Mouse (Mus musculus): ENCODE results near the gene Abhd17c. TPM values are rescaled to one million over a fixed set of nuclear protein-coding genes. Genes with fewer than 3 reads are reported as not detected.

The Abhd17c gene
- 34.9 and 50.5 TPM in 2 replicates for polyA plus RNA-seq (2014; fragmentation: Nextera tagmentation; extraction: Ambion mirVana)

- Histone ChIP-seq H3K9ac (ENCODE audit: low read depth, low read length) (peak within 1 kb of the TSS; percentile 97), H3K36me3 (ENCODE audit: control insufficient read depth, insufficient read depth, low read length) (no peaks in the 10 kb centered on the region), H3K4me3 (ENCODE audit: low read depth, low read length) (peak within 1 kb of the TSS; percentile 76), H3K27me3 (ENCODE audit: control insufficient read depth, insufficient read depth, low read length) (no peaks in the 10 kb centered on the region), H3K4me1 (replicated peaks; ENCODE audit: control insufficient read depth, insufficient read depth, low read length) (peaks cover 7% of the 10 kb centered on the region), H3K27ac (ENCODE audit: low read depth, low read length) (peak within 1 kb of the TSS; percentile 96), H3K9me3 (ENCODE audit: control insufficient read depth, low read length) (no peaks in the 10 kb centered on the region), H3K4me2 (replicated peaks; ENCODE audit: low read depth, low read length) (peak within 1 kb of the TSS; percentile 81)
- under 1% methylated on average over 94 of the region's 109 CpGs for WGBS
- ATAC-seq (ENCODE audit: low FRiP score) (peak; percentile 73), DNase-seq (ENCODE audit: low spot score) (peak; percentile 72)
These were observed at the start of gene Abhd17c for GRCm38 (mm10) chr7:84151001-84151959. Gene Abhd17c, minus strand, starts transcription at chr7:84151893.

- no peaks in the 10 kb centered on the region for H3K27me3 ChIP-seq (ENCODE audit: control insufficient read depth, insufficient read depth, low read length)
- no peaks in the 10 kb centered on the region for H3K36me3 ChIP-seq (ENCODE audit: control insufficient read depth, insufficient read depth, low read length)
- no peaks in the 10 kb centered on the region for H3K4me1 ChIP-seq (replicated peaks; ENCODE audit: control insufficient read depth, insufficient read depth, low read length)
- H3K9ac ChIP-seq (ENCODE audit: low read depth, low read length): no peak overlapping the region
- 80% methylated on average over 6 of the region's 6 CpGs for WGBS
- H3K9me3 ChIP-seq (ENCODE audit: control insufficient read depth, low read length): no peaks in the 10 kb centered on the region
- DNase-seq (ENCODE audit: low spot score) (no peak), ATAC-seq (ENCODE audit: low FRiP score) (no peak)
- H3K27ac ChIP-seq (ENCODE audit: low read depth, low read length): no peak overlapping the region
- no peak overlapping the region for H3K4me3 ChIP-seq (ENCODE audit: low read depth, low read length)
- no peak overlapping the region for H3K4me2 ChIP-seq (replicated peaks; ENCODE audit: low read depth, low read length)
These were observed 45.6 kb upstream of the Abhd17c start for GRCm38 (mm10) chr7:84197208-84197860.

- 89% methylated on average over 6 of the region's 6 CpGs for WGBS
- Histone ChIP-seq H3K4me3 (ENCODE audit: low read depth, low read length) (no peak overlapping the region), H3K4me2 (replicated peaks; ENCODE audit: low read depth, low read length) (no peak overlapping the region), H3K9me3 (ENCODE audit: control insufficient read depth, low read length) (no peaks in the 10 kb centered on the region), H3K36me3 (ENCODE audit: control insufficient read depth, insufficient read depth, low read length) (no peaks in the 10 kb centered on the region), H3K27me3 (ENCODE audit: control insufficient read depth, insufficient read depth, low read length) (no peaks in the 10 kb centered on the region), H3K9ac (ENCODE audit: low read depth, low read length) (no peak overlapping the region), H3K27ac (ENCODE audit: low read depth, low read length) (no peak overlapping the region), H3K4me1 (replicated peaks; ENCODE audit: control insufficient read depth, insufficient read depth, low read length) (no peaks in the 10 kb centered on the region)
- ATAC-seq (ENCODE audit: low FRiP score): no peak
- no peak for DNase-seq (ENCODE audit: low spot score)
These were observed 44.5 kb upstream of the Abhd17c start for GRCm38 (mm10) chr7:84196221-84196620.

- no peak overlapping the region for H3K27ac ChIP-seq (ENCODE audit: low read depth, low read length)
- no peak overlapping the region for H3K4me3 ChIP-seq (ENCODE audit: low read depth, low read length)
- ATAC-seq (ENCODE audit: low FRiP score) (no peak), DNase-seq (ENCODE audit: low spot score) (no peak)
- H3K9me3 ChIP-seq (ENCODE audit: control insufficient read depth, low read length): no peaks in the 10 kb centered on the region
- no peaks in the 10 kb centered on the region for H3K4me1 ChIP-seq (replicated peaks; ENCODE audit: control insufficient read depth, insufficient read depth, low read length)
- H3K4me2 ChIP-seq (replicated peaks; ENCODE audit: low read depth, low read length): no peak overlapping the region
- H3K27me3 ChIP-seq (ENCODE audit: control insufficient read depth, insufficient read depth, low read length): no peaks in the 10 kb centered on the region
- WGBS: 86% methylated on average over 3 of the region's 3 CpGs
- H3K9ac ChIP-seq (ENCODE audit: low read depth, low read length): no peak overlapping the region
- H3K36me3 ChIP-seq (ENCODE audit: control insufficient read depth, insufficient read depth, low read length): no peaks in the 10 kb centered on the region
These were observed 40.6 kb upstream of the Abhd17c start for GRCm38 (mm10) chr7:84192256-84192655.

GRCm38 (mm10) chr7:84191476-84191875, 39.8 kb upstream of the Abhd17c start:
- Histone ChIP-seq H3K4me1 (replicated peaks; ENCODE audit: control insufficient read depth, insufficient read depth, low read length) (no peaks in the 10 kb centered on the region), H3K27ac (ENCODE audit: low read depth, low read length) (no peak overlapping the region), H3K9me3 (ENCODE audit: control insufficient read depth, low read length) (no peaks in the 10 kb centered on the region), H3K9ac (ENCODE audit: low read depth, low read length) (no peak overlapping the region), H3K4me3 (ENCODE audit: low read depth, low read length) (no peak overlapping the region), H3K36me3 (ENCODE audit: control insufficient read depth, insufficient read depth, low read length) (no peaks in the 10 kb centered on the region), H3K4me2 (replicated peaks; ENCODE audit: low read depth, low read length) (no peak overlapping the region), H3K27me3 (ENCODE audit: control insufficient read depth, insufficient read depth, low read length) (no peaks in the 10 kb centered on the region)
- no peak for ATAC-seq (ENCODE audit: low FRiP score)
- no peak for DNase-seq (ENCODE audit: low spot score)
- 90% methylated on average over 2 of the region's 2 CpGs for WGBS

- H3K9me3 ChIP-seq (ENCODE audit: control insufficient read depth, low read length): no peaks in the 10 kb centered on the region
- ATAC-seq (ENCODE audit: low FRiP score): no peak
These were observed 36.5 kb upstream of the Abhd17c start for GRCm38 (mm10) chr7:84188196-84188595.

GRCm38 (mm10) chr7:84185196-84185595, 33.5 kb upstream of the Abhd17c start:
- no peak for ATAC-seq (ENCODE audit: low FRiP score)

More at GRCm38 (mm10) chr7:84188196-84188595, 36.5 kb upstream of the Abhd17c start:
- no peak overlapping the region for H3K4me2 ChIP-seq (replicated peaks; ENCODE audit: low read depth, low read length)
- 80% methylated on average over 5 of the region's 5 CpGs for WGBS
- H3K36me3 ChIP-seq (ENCODE audit: control insufficient read depth, insufficient read depth, low read length): no peaks in the 10 kb centered on the region
- no peak overlapping the region for H3K27ac ChIP-seq (ENCODE audit: low read depth, low read length)
- no peaks in the 10 kb centered on the region for H3K4me1 ChIP-seq (replicated peaks; ENCODE audit: control insufficient read depth, insufficient read depth, low read length)
- no peak overlapping the region for H3K4me3 ChIP-seq (ENCODE audit: low read depth, low read length)
- H3K9ac ChIP-seq (ENCODE audit: low read depth, low read length): no peak overlapping the region
- DNase-seq (ENCODE audit: low spot score): no peak
- no peaks in the 10 kb centered on the region for H3K27me3 ChIP-seq (ENCODE audit: control insufficient read depth, insufficient read depth, low read length)

GRCm38 (mm10) chr7:84184703-84185102, 33.0 kb upstream of the Abhd17c start:
- no peaks in the 10 kb centered on the region for H3K4me1 ChIP-seq (replicated peaks; ENCODE audit: control insufficient read depth, insufficient read depth, low read length)
- no peaks in the 10 kb centered on the region for H3K36me3 ChIP-seq (ENCODE audit: control insufficient read depth, insufficient read depth, low read length)
- H3K27me3 ChIP-seq (ENCODE audit: control insufficient read depth, insufficient read depth, low read length): no peaks in the 10 kb centered on the region
- H3K9ac ChIP-seq (ENCODE audit: low read depth, low read length): no peak overlapping the region
- no peak overlapping the region for H3K27ac ChIP-seq (ENCODE audit: low read depth, low read length)
- H3K4me2 ChIP-seq (replicated peaks; ENCODE audit: low read depth, low read length): no peak overlapping the region
- 80% methylated on average over 3 of the region's 3 CpGs for WGBS
- H3K4me3 ChIP-seq (ENCODE audit: low read depth, low read length): no peak overlapping the region
- DNase-seq (ENCODE audit: low spot score): no peak
- ATAC-seq (ENCODE audit: low FRiP score): no peak
- no peaks in the 10 kb centered on the region for H3K9me3 ChIP-seq (ENCODE audit: control insufficient read depth, low read length)

More at GRCm38 (mm10) chr7:84185196-84185595, 33.5 kb upstream of the Abhd17c start:
- H3K9me3 ChIP-seq (ENCODE audit: control insufficient read depth, low read length): no peaks in the 10 kb centered on the region
- H3K4me2 ChIP-seq (replicated peaks; ENCODE audit: low read depth, low read length): no peak overlapping the region
- no peak overlapping the region for H3K4me3 ChIP-seq (ENCODE audit: low read depth, low read length)
- H3K4me1 ChIP-seq (replicated peaks; ENCODE audit: control insufficient read depth, insufficient read depth, low read length): no peaks in the 10 kb centered on the region
- no peak overlapping the region for H3K27ac ChIP-seq (ENCODE audit: low read depth, low read length)
- WGBS: 86% methylated on average over 4 of the region's 4 CpGs
- no peak for DNase-seq (ENCODE audit: low spot score)
- H3K27me3 ChIP-seq (ENCODE audit: control insufficient read depth, insufficient read depth, low read length): no peaks in the 10 kb centered on the region
- H3K36me3 ChIP-seq (ENCODE audit: control insufficient read depth, insufficient read depth, low read length): no peaks in the 10 kb centered on the region
- H3K9ac ChIP-seq (ENCODE audit: low read depth, low read length): no peak overlapping the region
